Mouse (Mus musculus) midbrain, embryonic 10.5 days (tissue): ENCODE measurements around the gene Calcrl. TPM values are rescaled to one million over a fixed set of nuclear protein-coding genes. Genes with fewer than 3 reads are reported as not detected.

Source experiments
- DNase-seq: peaks from one replicate; pipeline ENCODE4 v3.0.0-alpha.2; 2017; ENCODE audit warnings: low spot score
- H3K27ac ChIP-seq: fragments of 300-500 bp; sonication (generic); replicated peaks from 2 replicates; pipeline ENCODE4 v1.5.1; 2016; ENCODE audit warnings: mild to moderate bottlenecking
- H3K27me3 ChIP-seq: fragments of 300-500 bp; sonication (generic); 2 replicates; pipeline ENCODE4 v1.6.1; 2016; ENCODE audit warnings: low read depth, mild to moderate bottlenecking; ENCODE audit not compliant: poor library complexity, severe bottlenecking
- H3K36me3 ChIP-seq: fragments of 300-500 bp; sonication (generic); 2 replicates; pipeline ENCODE4 v1.6.1; 2016; ENCODE audit warnings: mild to moderate bottlenecking, moderate library complexity
- H3K4me1 ChIP-seq: fragments of 300-500 bp; sonication (generic); 2 replicates; pipeline ENCODE4 v1.6.1; 2016
- H3K4me3 ChIP-seq: fragments of 300-500 bp; sonication (generic); 2 replicates; pipeline ENCODE4 v1.5.1; 2016; ENCODE audit warnings: mild to moderate bottlenecking, moderate library complexity
- H3K9me3 ChIP-seq: fragments of 300-500 bp; sonication (generic); replicated peaks from 2 replicates; pipeline ENCODE4 v1.6.1; 2016; ENCODE audit warnings: mild to moderate bottlenecking
- WGBS: fragments of 180-500 bp; shearing (Covaris S2); methylation state at CpG from one replicate; pipeline ENCODE4 v1.1.7; 2016; 5-methylcytosine and 5-hydroxymethylcytosine counted together
- polyA plus RNA-seq: library from polyadenylated mRNA; unstranded; fragments of >200 nt; fragmentation: Nextera tagmentation; extraction: Ambion mirVana; gene quantifications from 2 replicates; pipeline ENCODE4 v1.2.1, GENCODE M21; 2016

Calcrl gene
- polyA plus RNA-seq, 1 experiment from 2014 or later = 11.3 TPM

GRCm38 (mm10) chr2:84358690-84359343 is 66.4 kb downstream of the Calcrl start:
- Histone ChIP-seq H3K4me3 (no peak overlapping the region), H3K27me3 (no peaks in the 10 kb centered on the region), H3K9me3 (no peaks in the 10 kb centered on the region), H3K4me1 (no peaks in the 10 kb centered on the region), H3K36me3 (no peaks in the 10 kb centered on the region), H3K27ac (no peak overlapping the region)
- DNase-seq = no peak
- 75% methylated on average over 3 of the region's 3 CpGs for WGBS

GRCm38 (mm10) chr2:84355281-84355680 is 69.9 kb downstream of the Calcrl start:
- Histone ChIP-seq H3K27ac (no peak overlapping the region), H3K27me3 (no peaks in the 10 kb centered on the region), H3K4me1 (no peaks in the 10 kb centered on the region), H3K36me3 (no peaks in the 10 kb centered on the region), H3K9me3 (no peaks in the 10 kb centered on the region), H3K4me3 (no peak overlapping the region)
- WGBS = 87% methylated on average over 4 of the region's 4 CpGs
- DNase-seq = no peak

- WGBS = 72% methylated on average over 2 of the region's 2 CpGs
- H3K4me1 ChIP-seq = no peaks in the 10 kb centered on the region
- no peaks in the 10 kb centered on the region for H3K27me3 ChIP-seq
- no peaks in the 10 kb centered on the region for H3K9me3 ChIP-seq
- H3K36me3 ChIP-seq = no peaks in the 10 kb centered on the region
- DNase-seq = no peak
- H3K4me3 ChIP-seq = no peak overlapping the region
- H3K27ac ChIP-seq = no peak overlapping the region
These were observed 77.8 kb downstream of the Calcrl start for GRCm38 (mm10) chr2:84347376-84347775.

DNA sequence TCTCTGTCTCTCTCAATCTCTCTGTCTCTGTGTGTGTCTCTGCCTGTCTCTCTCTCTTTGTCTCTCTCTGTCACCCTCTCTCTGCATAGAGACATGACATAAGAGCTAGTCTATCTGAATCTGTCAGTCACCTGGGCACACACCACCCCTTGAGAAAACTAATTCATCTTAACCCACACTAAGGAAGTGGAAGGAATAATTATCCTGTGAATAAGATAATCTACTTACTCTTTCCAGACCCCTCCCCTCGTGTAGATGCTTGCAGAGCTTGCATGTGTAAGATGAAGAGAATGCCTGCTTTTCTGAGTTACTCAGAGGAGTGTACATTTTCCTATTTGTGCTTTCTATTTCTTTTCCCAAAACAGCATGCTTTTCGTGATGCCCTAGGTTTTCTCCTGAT is 81.5 kb downstream of the Calcrl start:
- Histone ChIP-seq H3K27ac (no peak overlapping the region), H3K27me3 (no peaks in the 10 kb centered on the region), H3K9me3 (no peaks in the 10 kb centered on the region), H3K4me1 (no peaks in the 10 kb centered on the region), H3K4me3 (no peak overlapping the region), H3K36me3 (no peaks in the 10 kb centered on the region)
- DNase-seq = no peak
- 70% methylated on average over 2 of the region's 2 CpGs for WGBS

DNA sequence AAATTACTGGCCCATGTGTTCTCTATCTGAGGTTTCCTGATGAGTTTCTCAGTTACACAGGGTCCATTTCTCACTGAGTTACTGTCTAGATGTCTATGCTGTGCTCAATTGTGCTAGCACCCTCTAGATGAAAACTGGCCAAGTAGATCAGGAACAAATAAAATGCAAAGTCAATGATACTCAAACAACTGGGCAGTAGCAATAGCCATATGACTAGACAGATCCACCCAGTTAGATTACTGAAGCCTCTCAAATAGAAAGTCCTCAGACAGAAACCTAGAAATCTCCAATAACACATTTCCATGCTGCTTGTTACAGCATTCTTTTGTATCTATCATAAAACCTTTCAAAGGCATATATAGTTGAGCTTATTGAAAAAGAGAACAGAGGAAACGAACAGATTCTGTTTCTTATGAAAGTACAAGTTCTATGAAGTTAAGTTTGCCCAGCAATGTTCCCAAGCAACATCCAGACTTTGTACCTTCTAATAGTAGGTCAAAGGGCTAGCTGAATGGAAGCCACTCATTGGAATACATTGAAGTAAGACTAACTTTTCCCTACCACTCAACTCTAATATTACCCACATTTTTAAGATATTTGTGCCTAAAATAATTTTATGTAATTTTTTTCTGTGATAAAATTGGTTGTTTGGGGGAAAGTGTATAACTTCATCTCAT is 87.3 kb downstream of the Calcrl start:
- no peaks in the 10 kb centered on the region for H3K9me3 ChIP-seq
- H3K36me3 ChIP-seq = no peaks in the 10 kb centered on the region
- no peak overlapping the region for H3K27ac ChIP-seq
- no peak overlapping the region for H3K4me3 ChIP-seq
- no peak for DNase-seq
- 84% methylated on average over 1 of the region's 1 CpGs for WGBS
- H3K4me1 ChIP-seq = no peaks in the 10 kb centered on the region
- H3K27me3 ChIP-seq = no peaks in the 10 kb centered on the region

GRCm38 (mm10) chr2:84336331-84336730 is 88.9 kb downstream of the Calcrl start:
- DNase-seq = no peak
- no peaks in the 10 kb centered on the region for H3K36me3 ChIP-seq
- H3K27me3 ChIP-seq = no peaks in the 10 kb centered on the region
- H3K4me3 ChIP-seq = no peak overlapping the region
- no peak overlapping the region for H3K27ac ChIP-seq
- H3K4me1 ChIP-seq = no peaks in the 10 kb centered on the region
- 82% methylated on average over 4 of the region's 4 CpGs for WGBS
- no peaks in the 10 kb centered on the region for H3K9me3 ChIP-seq

DNA sequence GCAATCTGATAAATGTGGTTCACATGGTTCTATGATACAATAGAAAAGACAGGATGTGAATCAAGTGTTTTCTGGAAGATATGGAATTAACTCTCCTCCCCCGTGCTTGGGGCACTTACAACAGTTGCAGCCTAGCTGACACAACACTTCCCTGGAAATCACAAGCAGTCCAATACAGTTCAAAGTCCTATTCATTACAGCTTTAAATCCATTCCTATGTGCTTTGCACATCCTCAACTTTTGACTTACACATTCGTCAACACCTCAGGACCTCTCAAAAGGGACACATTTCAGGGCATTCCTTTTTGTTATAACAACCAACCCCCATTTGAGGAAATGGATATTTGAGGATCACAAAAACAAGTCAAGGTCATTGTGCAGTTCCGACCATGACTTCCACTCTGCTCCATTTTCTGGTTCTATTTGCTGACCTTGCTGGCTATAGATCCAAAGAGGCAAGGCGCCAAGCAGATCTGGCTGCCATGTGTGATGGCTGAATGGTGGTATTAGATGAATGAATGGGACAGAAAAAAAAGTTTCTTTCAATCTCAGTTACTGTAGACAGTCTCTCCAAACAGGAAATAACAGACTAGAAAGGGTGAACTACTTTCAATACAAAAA is 108.9 kb downstream of the Calcrl start:
- no peaks in the 10 kb centered on the region for H3K27me3 ChIP-seq
- H3K27ac ChIP-seq = no peak overlapping the region
- DNase-seq = no peak
- no peak overlapping the region for H3K4me3 ChIP-seq
- no peaks in the 10 kb centered on the region for H3K9me3 ChIP-seq
- no peaks in the 10 kb centered on the region for H3K4me1 ChIP-seq
- 82% methylated on average over 4 of the region's 4 CpGs for WGBS
- no peaks in the 10 kb centered on the region for H3K36me3 ChIP-seq

DNA sequence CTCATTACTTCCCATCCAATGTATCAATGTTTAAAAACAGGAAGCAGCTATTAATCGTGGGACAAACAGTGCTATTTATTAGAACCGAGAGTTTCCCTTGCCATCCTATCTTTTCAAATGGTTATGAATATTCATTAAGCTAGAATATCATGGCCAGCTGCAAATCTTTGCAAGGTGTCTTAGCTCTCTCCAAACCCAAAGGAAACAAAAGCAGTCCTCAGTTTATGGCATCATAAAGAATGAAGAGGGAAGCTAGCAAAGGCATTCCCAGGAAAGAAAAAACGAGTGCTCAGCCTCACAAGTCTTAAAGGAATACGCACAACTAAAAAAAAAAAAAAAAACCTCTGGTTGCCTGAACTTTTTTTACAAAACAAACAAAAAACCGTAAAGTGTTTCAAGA is 128.7 kb downstream of the Calcrl start:
- H3K27ac ChIP-seq = no peak overlapping the region
- H3K27me3 ChIP-seq = no peaks in the 10 kb centered on the region
- DNase-seq = no peak
- no peak overlapping the region for H3K4me3 ChIP-seq
- H3K36me3 ChIP-seq = no peaks in the 10 kb centered on the region
- 58% methylated on average over 5 of the region's 5 CpGs for WGBS
- no peaks in the 10 kb centered on the region for H3K9me3 ChIP-seq
- peaks cover 5% of the 10 kb centered on the region; the same call in 1 of the 2 replicates for H3K4me1 ChIP-seq

- peaks cover 5% of the 10 kb centered on the region; the same call in 1 of the 2 replicates for H3K4me1 ChIP-seq
- no peaks in the 10 kb centered on the region for H3K27me3 ChIP-seq
- H3K36me3 ChIP-seq = no peaks in the 10 kb centered on the region
- no peak for DNase-seq
- 90% methylated on average over 2 of the region's 2 CpGs for WGBS
- H3K9me3 ChIP-seq = no peaks in the 10 kb centered on the region
- H3K27ac ChIP-seq = no peak overlapping the region
- H3K4me3 ChIP-seq = no peak overlapping the region
These were observed 130.1 kb downstream of the Calcrl start for GRCm38 (mm10) chr2:84295068-84295467.

- H3K27ac ChIP-seq = no peak overlapping the region
- 67% methylated on average over 2 of the region's 2 CpGs for WGBS
- H3K27me3 ChIP-seq = no peaks in the 10 kb centered on the region
- no peak for DNase-seq
- peaks cover 5% of the 10 kb centered on the region; the same call in 1 of the 2 replicates for H3K4me1 ChIP-seq
- H3K36me3 ChIP-seq = no peaks in the 10 kb centered on the region
- H3K9me3 ChIP-seq = no peaks in the 10 kb centered on the region
- H3K4me3 ChIP-seq = no peak overlapping the region
These were observed 130.6 kb downstream of the Calcrl start for GRCm38 (mm10) chr2:84294611-84295010.

- Histone ChIP-seq H3K27me3 (no peaks in the 10 kb centered on the region), H3K4me1 (peaks cover 5% of the 10 kb centered on the region; the same call in 1 of the 2 replicates), H3K27ac (no peak overlapping the region), H3K36me3 (no peaks in the 10 kb centered on the region), H3K4me3 (no peak overlapping the region), H3K9me3 (no peaks in the 10 kb centered on the region)
- no peak for DNase-seq
- WGBS = 89% methylated on average over 4 of the region's 4 CpGs
These were observed 132.7 kb downstream of the Calcrl start for GRCm38 (mm10) chr2:84292351-84293000.

DNA sequence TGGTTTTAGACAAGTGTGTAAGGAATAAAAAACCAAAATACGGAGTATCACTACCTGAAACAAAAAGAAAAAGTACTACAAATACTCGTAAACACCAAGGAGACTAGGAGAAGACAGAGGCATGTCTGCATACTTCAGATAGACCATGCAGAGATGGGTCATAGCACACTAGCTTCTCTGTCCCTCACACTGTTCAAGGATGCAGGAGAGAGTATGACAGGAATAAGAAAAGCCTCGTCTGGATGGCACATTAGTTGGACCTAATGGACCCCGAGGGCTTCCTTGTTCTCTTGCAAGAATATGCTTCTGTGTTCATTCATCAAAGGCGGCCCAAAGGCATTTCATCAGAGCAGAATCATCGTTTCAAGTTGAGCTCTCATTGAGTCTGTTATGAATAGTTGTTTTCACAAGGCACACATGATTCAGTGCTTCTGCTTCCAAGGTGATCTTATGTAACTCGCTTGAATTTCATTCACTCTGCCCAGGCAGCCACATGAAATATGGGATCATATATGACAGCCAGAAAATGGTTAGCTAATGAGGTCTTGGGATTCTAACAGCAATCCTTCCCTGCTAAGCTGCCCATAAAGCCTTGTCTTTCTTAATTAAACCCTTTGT is 136.2 kb downstream of the Calcrl start:
- Histone ChIP-seq H3K4me3 (no peak overlapping the region), H3K4me1 (no peaks in the 10 kb centered on the region), H3K36me3 (no peaks in the 10 kb centered on the region), H3K27me3 (no peaks in the 10 kb centered on the region), H3K27ac (no peak overlapping the region), H3K9me3 (no peaks in the 10 kb centered on the region)
- WGBS = 86% methylated on average over 7 of the region's 7 CpGs
- no peak for DNase-seq
